Mouse (Mus musculus) kidney, adult 2 months (tissue): ENCODE measurements around the gene Rps15. TPM values are rescaled to one million over a fixed set of nuclear protein-coding genes. Genes with fewer than 3 reads are reported as not detected.

Experiments used
- DNase-seq: peaks from one replicate; pipeline ENCODE4 v3.0.0; 2021
- H3K27ac ChIP-seq: fragments of 200-500 bp; 2 replicates; pipeline ENCODE4 v1.5.1; 2012; ENCODE audit warnings: low read depth, low read length, control low read depth, inconsistent platforms; ENCODE audit not compliant: insufficient read depth
- H3K27me3 ChIP-seq: fragments of 200-500 bp; replicated peaks from 2 replicates; pipeline ENCODE4 v1.6.1; 2012; ENCODE audit warnings: mild to moderate bottlenecking, moderate library complexity, low read length, inconsistent platforms; ENCODE audit not compliant: control insufficient read depth, insufficient read depth
- H3K36me3 ChIP-seq: fragments of 200-500 bp; 2 replicates; pipeline ENCODE4 v1.6.1; 2012; ENCODE audit warnings: mild to moderate bottlenecking, moderate library complexity, low read length, inconsistent platforms; ENCODE audit not compliant: control insufficient read depth, insufficient read depth
- H3K4me1 ChIP-seq: fragments of 200-500 bp; 2 replicates; pipeline ENCODE4 v1.6.1; 2011; ENCODE audit warnings: low read length; ENCODE audit not compliant: control insufficient read depth, insufficient read depth
- H3K4me3 ChIP-seq: fragments of 200-500 bp; 2 replicates; pipeline ENCODE4 v1.5.1; 2011; ENCODE audit warnings: mild to moderate bottlenecking, low read depth, low read length, control low read depth; ENCODE audit not compliant: insufficient read depth
- CTCF ChIP-seq: fragments of 200-500 bp; conservative IDR thresholded peaks from 2 replicates; pipeline ENCODE4 v1.5.1; 2011; ENCODE audit warnings: low read depth, mild to moderate bottlenecking, control low read depth, low read length, moderate library complexity, mixed read lengths; ENCODE audit not compliant: insufficient read depth, insufficient read length
- POLR2A ChIP-seq: fragments of 200-500 bp; IDR thresholded peaks from one replicate; pipeline ENCODE4 v1.6.1; 2011; ENCODE audit warnings: low read depth, low read length, control low read depth
- WGBS: fragments of 180-500 bp; shearing (Covaris S2); methylation state at CpG from one replicate; pipeline ENCODE4 v1.1.7; 2018; 5-methylcytosine and 5-hydroxymethylcytosine counted together
- polyA plus RNA-seq: library from polyadenylated mRNA; depleted of rRNA; stranded (reverse); fragments of >200 nt; gene quantifications from 2 replicates; pipeline ENCODE4 v1.2.3, GENCODE M21; 2012

Rps15 gene
- polyA plus RNA-seq, 1 experiment: 1,777 TPM

- H3K27me3 ChIP-seq: no peaks in the 10 kb centered on the region
- WGBS: 31% methylated on average over 11 of the region's 11 CpGs
- H3K4me1 ChIP-seq: peaks cover 7% of the 10 kb centered on the region
- H3K27ac ChIP-seq: no peak overlapping the region
- no peak for DNase-seq
- TF ChIP-seq CTCF (no peak), POLR2A (no peak)
- H3K36me3 ChIP-seq: no peaks in the 10 kb centered on the region
- no peak overlapping the region for H3K4me3 ChIP-seq
Observed at GRCm38 (mm10) chr10:80316359-80316781, 24.1 kb downstream of the Rps15 start.

GRCm38 (mm10) chr10:80317011-80317410 lies 24.8 kb downstream of the Rps15 start:
- Histone ChIP-seq H3K4me3 (no peak overlapping the region), H3K27ac (no peak overlapping the region), H3K36me3 (no peaks in the 10 kb centered on the region), H3K27me3 (no peaks in the 10 kb centered on the region), H3K4me1 (peaks cover 7% of the 10 kb centered on the region)
- no peak for DNase-seq
- 42% methylated on average over 10 of the region's 10 CpGs for WGBS
- TF ChIP-seq POLR2A: no peak
- no peak for TF ChIP-seq CTCF

GRCm38 (mm10) chr10:80320340-80320760 lies 28.1 kb downstream of the Rps15 start, which contains the start of gene 2310011J03Rik:
Gene 2310011J03Rik, minus strand, starts transcription at chr10:80320537.
- peak; percentile 97 for DNase-seq
- Histone ChIP-seq H3K4me3 (peak within 1 kb of the TSS; percentile 89), H3K27me3 (no peaks in the 10 kb centered on the region), H3K27ac (peak within 1 kb of the TSS; percentile 53), H3K36me3 (no peaks in the 10 kb centered on the region), H3K4me1 (peaks cover 7% of the 10 kb centered on the region)
- WGBS: under 1% methylated on average over 34 of the region's 34 CpGs
- peak; percentile 57 for TF ChIP-seq POLR2A
- TF ChIP-seq CTCF: no peak

- no peak overlapping the region for H3K4me3 ChIP-seq
- 65% methylated on average over 6 of the region's 6 CpGs for WGBS
- no peaks in the 10 kb centered on the region for H3K36me3 ChIP-seq
- no peaks in the 10 kb centered on the region for H3K27me3 ChIP-seq
- TF ChIP-seq POLR2A (no peak), CTCF (no peak)
- H3K4me1 ChIP-seq: peaks cover 7% of the 10 kb centered on the region
- H3K27ac ChIP-seq: no peak overlapping the region
- no peak for DNase-seq
Observed at GRCm38 (mm10) chr10:80321014-80321669, 28.9 kb downstream of the Rps15 start.

GRCm38 (mm10) chr10:80321670-80322581 lies 29.7 kb downstream of the Rps15 start:
- no peak overlapping the region for H3K27ac ChIP-seq
- WGBS: 94% methylated on average over 21 of the region's 21 CpGs

GRCm38 (mm10) chr10:80322811-80323211 lies 30.6 kb downstream of the Rps15 start:
- peaks cover 7% of the 10 kb centered on the region for H3K4me1 ChIP-seq
- no peak overlapping the region for H3K27ac ChIP-seq
- H3K4me3 ChIP-seq: peak overlapping the region; percentile 63
- WGBS: 2% methylated on average over 28 of the region's 28 CpGs
- TF ChIP-seq CTCF (peak; percentile 14; the same call in 1 of the 2 replicates), POLR2A (no peak)
- no peaks in the 10 kb centered on the region for H3K27me3 ChIP-seq
- peak; percentile 39 for DNase-seq
- no peaks in the 10 kb centered on the region for H3K36me3 ChIP-seq

More at GRCm38 (mm10) chr10:80321670-80322581, 29.7 kb downstream of the Rps15 start:
- H3K4me3 ChIP-seq: no peak overlapping the region
- no peak for DNase-seq
- TF ChIP-seq CTCF: no peak
- TF ChIP-seq POLR2A: no peak
- no peaks in the 10 kb centered on the region for H3K27me3 ChIP-seq
- peaks cover 7% of the 10 kb centered on the region for H3K4me1 ChIP-seq
- no peaks in the 10 kb centered on the region for H3K36me3 ChIP-seq
